Mouse (Mus musculus): ENCODE results near the gene Lamp5.

The Lamp5 gene

GRCm38 (mm10) chr2:136113374-136113773, 61.3 kb downstream of the Lamp5 start:
- Histone ChIP-seq H3K36me3 (ENCODE audit: control insufficient read depth, insufficient read depth, low read length, poor library complexity, severe bottlenecking) (no peaks in the 10 kb centered on the region; the same call in 1 of the 2 replicates), H3K27me3 (ENCODE audit: control insufficient read depth, insufficient read depth, low read length, poor library complexity, severe bottlenecking) (no peaks in the 10 kb centered on the region)
- DNase-seq (ENCODE audit: low read depth, low spot score) = no peak

- no peaks in the 10 kb centered on the region; the same call in 1 of the 2 replicates for H3K36me3 ChIP-seq (ENCODE audit: control insufficient read depth, insufficient read depth, low read length, poor library complexity, severe bottlenecking)
- no peak for DNase-seq (ENCODE audit: low read depth, low spot score)
Observed at GRCm38 (mm10) chr2:136118006-136118405, 66.0 kb downstream of the Lamp5 start.

More at GRCm38 (mm10) chr2:136118006-136118405, 66.0 kb downstream of the Lamp5 start:
- no peaks in the 10 kb centered on the region for H3K27me3 ChIP-seq (ENCODE audit: control insufficient read depth, insufficient read depth, low read length, poor library complexity, severe bottlenecking)
